Mouse (Mus musculus) frontal cortex, postnatal 14 days (tissue): ENCODE data around the gene Atg2a.

Experiments
- DNase-seq, 2 experiments: peaks; one replicate each; pipeline ENCODE4 v3.0.0; 2022; ENCODE audit warnings: low spot score in 2 of 2

Atg2a gene

GRCm38 (mm10) chr19:6247526-6248300, 6.2 kb downstream of the Atg2a start:
- no peak for DNase-seq

- no peak for DNase-seq
Measured at GRCm38 (mm10) chr19:6253021-6253420, 11.6 kb downstream of the Atg2a start.

- no peak for DNase-seq
Measured at GRCm38 (mm10) chr19:6260428-6260827, 19.0 kb downstream of the Atg2a start.

- DNase-seq: no peak
Measured at GRCm38 (mm10) chr19:6260946-6261345, 19.5 kb downstream of the Atg2a start.

- no peak for DNase-seq
Measured at GRCm38 (mm10) chr19:6261379-6261778, 19.9 kb downstream of the Atg2a start.

GRCm38 (mm10) chr19:6262222-6262621, 20.8 kb downstream of the Atg2a start:
- peak; percentile 41 to 54 for DNase-seq

- DNase-seq: no peak
Measured at GRCm38 (mm10) chr19:6262839-6263433, 21.5 kb downstream of the Atg2a start.

- no peak for DNase-seq
Measured at GRCm38 (mm10) chr19:6264200-6264599, 22.7 kb downstream of the Atg2a start.

GRCm38 (mm10) chr19:6264945-6265344, 23.5 kb downstream of the Atg2a start:
- DNase-seq: no peak

- DNase-seq: no peak
Measured at GRCm38 (mm10) chr19:6265727-6266182, 24.3 kb downstream of the Atg2a start.

GRCm38 (mm10) chr19:6267306-6268169, 26.1 kb downstream of the Atg2a start:
- DNase-seq: no peak

- peak; percentile 63 to 79 for DNase-seq
Measured at GRCm38 (mm10) chr19:6268170-6268528, 26.7 kb downstream of the Atg2a start.

- no peak for DNase-seq
Measured at GRCm38 (mm10) chr19:6268670-6269132, 27.2 kb downstream of the Atg2a start.

GRCm38 (mm10) chr19:6269798-6270475, 28.5 kb downstream of the Atg2a start:
- no peak for DNase-seq

- no peak for DNase-seq
Measured at GRCm38 (mm10) chr19:6270661-6271060, 29.2 kb downstream of the Atg2a start.

GRCm38 (mm10) chr19:6271206-6271605, 29.7 kb downstream of the Atg2a start:
- DNase-seq: no peak

- DNase-seq: no peak
Measured at GRCm38 (mm10) chr19:6272053-6272452, 30.6 kb downstream of the Atg2a start.

- no peak for DNase-seq
Measured at GRCm38 (mm10) chr19:6272738-6273137, 31.3 kb downstream of the Atg2a start.

- DNase-seq: no peak
Measured at GRCm38 (mm10) chr19:6273592-6273991, 32.1 kb downstream of the Atg2a start.

GRCm38 (mm10) chr19:6273998-6274608, 32.6 kb downstream of the Atg2a start:
- DNase-seq: no peak

- peak in 1 of 2 experiments; percentile 22 for DNase-seq
Measured at GRCm38 (mm10) chr19:6275740-6276389, 34.4 kb downstream of the Atg2a start.
